Mouse (Mus musculus): Measurements from ENCODE around the gene Plekha8.

DNA sequence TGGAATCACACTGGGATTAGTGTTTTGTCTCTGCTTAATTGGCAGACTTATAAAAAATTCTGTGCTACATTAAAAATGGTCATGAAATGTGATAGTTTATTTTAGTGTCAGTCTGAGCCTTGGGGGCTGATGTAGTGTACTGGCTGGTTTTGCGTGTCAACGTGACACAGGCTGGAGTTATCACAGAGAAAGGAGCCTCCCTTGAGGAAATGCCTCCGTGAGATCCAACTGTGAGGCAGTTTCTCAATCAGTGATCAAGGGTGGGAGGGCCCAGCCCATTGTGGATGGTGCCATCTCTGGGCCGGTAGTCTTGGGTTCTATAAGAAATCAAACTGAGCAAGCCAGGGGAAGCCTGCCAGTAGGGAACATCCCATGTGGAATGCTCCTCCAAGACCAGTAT, 11.3 kb downstream of the Plekha8 start:
- TF ChIP-seq CTCF (IDR thresholded peaks at IDR 0.05; ENCODE audit: control insufficient read depth, insufficient read depth, insufficient replicate concordance, low read depth, low read length) = no peak
- TF ChIP-seq POLR2A (IDR thresholded peaks at IDR 0.05; ENCODE audit: control insufficient read depth, low read depth, low read length) = no peak
